Mouse (Mus musculus) midbrain, embryonic 12.5 days (tissue): ENCODE measurements around the gene Rab19. TPM values are rescaled to one million over a fixed set of nuclear protein-coding genes. Genes with fewer than 3 reads are reported as not detected.

Experiments used
- ATAC-seq: fragments of 200-750 bp; cut with Nextera tagmentation; 2 replicates; pipeline ENCODE4 v1.8.0; 2017; ENCODE audit warnings: low read depth, moderate TSS enrichment, moderate library complexity; ENCODE audit not compliant: low FRiP score
- H3K27ac ChIP-seq: fragments of 300-500 bp; sonication (generic); replicated peaks from 2 replicates; pipeline ENCODE4 v1.5.1; 2016; ENCODE audit warnings: mild to moderate bottlenecking
- H3K27me3 ChIP-seq: fragments of 300-500 bp; sonication (generic); 2 replicates; pipeline ENCODE4 v1.6.1; 2016; ENCODE audit warnings: mild to moderate bottlenecking
- H3K36me3 ChIP-seq: fragments of 300-500 bp; sonication (generic); 2 replicates; pipeline ENCODE4 v1.6.1; 2016
- H3K4me1 ChIP-seq: fragments of 300-500 bp; sonication (generic); 2 replicates; pipeline ENCODE4 v1.6.1; 2016
- H3K4me2 ChIP-seq: fragments of 300-500 bp; sonication (generic); replicated peaks from 2 replicates; pipeline ENCODE4 v1.6.1; 2016; ENCODE audit warnings: mild to moderate bottlenecking, moderate library complexity
- H3K4me3 ChIP-seq: fragments of 300-500 bp; sonication (generic); 2 replicates; pipeline ENCODE4 v1.5.1; 2016; ENCODE audit warnings: mild to moderate bottlenecking
- H3K9ac ChIP-seq: fragments of 300-500 bp; sonication (generic); replicated peaks from 2 replicates; pipeline ENCODE4 v1.6.1; 2016; ENCODE audit warnings: mild to moderate bottlenecking, moderate library complexity
- H3K9me3 ChIP-seq: fragments of 300-500 bp; sonication (generic); 2 replicates; pipeline ENCODE4 v1.6.1; 2016; ENCODE audit warnings: mild to moderate bottlenecking
- WGBS: fragments of 180-500 bp; shearing (Covaris S2); methylation state at CpG from one replicate; pipeline ENCODE4 v1.1.7; 2016; 5-methylcytosine and 5-hydroxymethylcytosine counted together
- polyA plus RNA-seq: library from polyadenylated mRNA; unstranded; fragments of >200 nt; fragmentation: Nextera tagmentation; extraction: Ambion mirVana; gene quantifications from 2 replicates; pipeline ENCODE4 v1.2.1, GENCODE M21; 2016

The Rab19 gene
- polyA plus RNA-seq: 0.20 and 0.26 TPM in 2 replicates

- H3K4me3 ChIP-seq: peak within 1 kb of the TSS; percentile 14
- WGBS: 5% methylated on average over 20 of the region's 20 CpGs
- no peak within 1 kb of the TSS for H3K9ac ChIP-seq
- H3K27ac ChIP-seq: no peak within 1 kb of the TSS
- peaks cover 29% of the 10 kb centered on the region for H3K27me3 ChIP-seq
- ATAC-seq: no peak
- no peaks in the 10 kb centered on the region for H3K9me3 ChIP-seq
- H3K4me2 ChIP-seq: peak within 1 kb of the TSS; percentile 47
- peaks cover 14% of the 10 kb centered on the region for H3K4me1 ChIP-seq
- no peaks in the 10 kb centered on the region for H3K36me3 ChIP-seq
These were observed at the start of gene Rab19 for GRCm38 (mm10) chr6:39381125-39381880. Gene Rab19 (plus strand): TSS chr6:39381175.

- no peak overlapping the region for H3K4me3 ChIP-seq
- no peak overlapping the region for H3K27ac ChIP-seq
- WGBS: 79% methylated on average over 7 of the region's 7 CpGs
- ATAC-seq: no peak
- no peak overlapping the region for H3K9ac ChIP-seq
- no peaks in the 10 kb centered on the region for H3K9me3 ChIP-seq
- H3K27me3 ChIP-seq: no peaks in the 10 kb centered on the region
- H3K4me1 ChIP-seq: no peaks in the 10 kb centered on the region
- peaks cover 25% of the 10 kb centered on the region for H3K36me3 ChIP-seq
- no peak overlapping the region for H3K4me2 ChIP-seq
These were observed 48.8 kb upstream of the Rab19 start for GRCm38 (mm10) chr6:39331998-39332700.

GRCm38 (mm10) chr6:39334224-39334623 is 46.8 kb upstream of the Rab19 start:
- no peak overlapping the region for H3K4me2 ChIP-seq
- 87% methylated on average over 7 of the region's 7 CpGs for WGBS
- H3K9ac ChIP-seq: no peak overlapping the region
- ATAC-seq: no peak
- H3K27ac ChIP-seq: no peak overlapping the region
- H3K4me1 ChIP-seq: no peaks in the 10 kb centered on the region; the same call in 1 of the 2 replicates
- no peaks in the 10 kb centered on the region for H3K27me3 ChIP-seq
- H3K4me3 ChIP-seq: no peak overlapping the region
- peaks cover 39% of the 10 kb centered on the region for H3K36me3 ChIP-seq
- H3K9me3 ChIP-seq: no peaks in the 10 kb centered on the region

GRCm38 (mm10) chr6:39334873-39335272 is 46.1 kb upstream of the Rab19 start:
- Histone ChIP-seq H3K4me3 (no peak overlapping the region), H3K9ac (no peak overlapping the region), H3K9me3 (no peaks in the 10 kb centered on the region), H3K4me2 (no peak overlapping the region), H3K4me1 (no peaks in the 10 kb centered on the region; the same call in 1 of the 2 replicates), H3K27ac (no peak overlapping the region), H3K36me3 (peaks cover 39% of the 10 kb centered on the region), H3K27me3 (no peaks in the 10 kb centered on the region)
- no peak for ATAC-seq
- WGBS: 90% methylated on average over 3 of the region's 3 CpGs

GRCm38 (mm10) chr6:39338359-39338758 is 42.6 kb upstream of the Rab19 start:
- Histone ChIP-seq H3K9ac (no peak overlapping the region), H3K9me3 (no peaks in the 10 kb centered on the region), H3K4me2 (no peak overlapping the region), H3K4me3 (no peak overlapping the region), H3K36me3 (peaks cover 58% of the 10 kb centered on the region), H3K27ac (no peak overlapping the region), H3K27me3 (no peaks in the 10 kb centered on the region), H3K4me1 (no peaks in the 10 kb centered on the region; the same call in 1 of the 2 replicates)
- WGBS: 87% methylated on average over 8 of the region's 8 CpGs
- no peak for ATAC-seq

GRCm38 (mm10) chr6:39341798-39342197 is 39.2 kb upstream of the Rab19 start:
- Histone ChIP-seq H3K36me3 (peaks cover 45% of the 10 kb centered on the region), H3K9me3 (no peaks in the 10 kb centered on the region), H3K4me2 (no peak overlapping the region), H3K4me3 (no peak overlapping the region), H3K4me1 (peaks cover 23% of the 10 kb centered on the region), H3K27ac (no peak overlapping the region), H3K27me3 (no peaks in the 10 kb centered on the region), H3K9ac (no peak overlapping the region)
- ATAC-seq: no peak
- WGBS: 88% methylated on average over 2 of the region's 2 CpGs

- H3K4me1 ChIP-seq: peaks cover 45% of the 10 kb centered on the region
- no peak overlapping the region for H3K4me2 ChIP-seq
- H3K9me3 ChIP-seq: no peaks in the 10 kb centered on the region
- H3K36me3 ChIP-seq: peaks cover 28% of the 10 kb centered on the region
- ATAC-seq: peak; percentile 45
- H3K27me3 ChIP-seq: no peaks in the 10 kb centered on the region
- H3K27ac ChIP-seq: no peak overlapping the region
- H3K9ac ChIP-seq: no peak overlapping the region
- 23% methylated on average over 12 of the region's 12 CpGs for WGBS
- no peak overlapping the region for H3K4me3 ChIP-seq
These were observed 37.0 kb upstream of the Rab19 start for GRCm38 (mm10) chr6:39344020-39344419.

- H3K27me3 ChIP-seq: no peaks in the 10 kb centered on the region
- H3K4me2 ChIP-seq: 0 out of 2 replicates have a peak overlapping the region, but pooled peaks have one; percentile 0
- H3K27ac ChIP-seq: peak overlapping the region; percentile 84
- no peak overlapping the region for H3K9ac ChIP-seq
- H3K4me3 ChIP-seq: no peak overlapping the region
- peaks cover 42% of the 10 kb centered on the region for H3K36me3 ChIP-seq
- H3K9me3 ChIP-seq: no peaks in the 10 kb centered on the region
- H3K4me1 ChIP-seq: peaks cover 47% of the 10 kb centered on the region
- 19% methylated on average over 7 of the region's 7 CpGs for WGBS
- ATAC-seq: peak; percentile 17
These were observed 35.5 kb upstream of the Rab19 start for GRCm38 (mm10) chr6:39345430-39345829.

- peak overlapping the region; percentile 21; the same call in 1 of the 2 replicates for H3K9ac ChIP-seq
- 16% methylated on average over 15 of the region's 15 CpGs for WGBS
- ATAC-seq: no peak
- peaks cover 47% of the 10 kb centered on the region for H3K4me1 ChIP-seq
- H3K4me2 ChIP-seq: peak overlapping the region; percentile 19; the same call in 1 of the 2 replicates
- H3K4me3 ChIP-seq: no peak overlapping the region
- no peaks in the 10 kb centered on the region for H3K9me3 ChIP-seq
- peak overlapping the region; percentile 84 for H3K27ac ChIP-seq
- no peaks in the 10 kb centered on the region for H3K27me3 ChIP-seq
- peaks cover 50% of the 10 kb centered on the region for H3K36me3 ChIP-seq
These were observed 33.9 kb upstream of the Rab19 start for GRCm38 (mm10) chr6:39346991-39347501.

- no peak overlapping the region for H3K4me3 ChIP-seq
- H3K4me1 ChIP-seq: peaks cover 47% of the 10 kb centered on the region
- WGBS: 16% methylated on average over 4 of the region's 4 CpGs
- peak; percentile 31; the same call in 1 of the 2 replicates for ATAC-seq
- peak overlapping the region; percentile 21; the same call in 1 of the 2 replicates for H3K9ac ChIP-seq
- peaks cover 46% of the 10 kb centered on the region for H3K36me3 ChIP-seq
- H3K27ac ChIP-seq: peak overlapping the region; percentile 84
- no peaks in the 10 kb centered on the region for H3K9me3 ChIP-seq
- no peaks in the 10 kb centered on the region for H3K27me3 ChIP-seq
- H3K4me2 ChIP-seq: no peak overlapping the region
These were observed 32.8 kb upstream of the Rab19 start for GRCm38 (mm10) chr6:39347880-39348814.

GRCm38 (mm10) chr6:39348946-39349345 is 32.0 kb upstream of the Rab19 start:
- no peak for ATAC-seq

More at GRCm38 (mm10) chr6:39348946-39349345, 32.0 kb upstream of the Rab19 start:
- H3K9me3 ChIP-seq: no peaks in the 10 kb centered on the region
- H3K36me3 ChIP-seq: peaks cover 45% of the 10 kb centered on the region
- H3K27ac ChIP-seq: peak overlapping the region; percentile 84
- H3K4me3 ChIP-seq: no peak overlapping the region
- no peak overlapping the region for H3K4me2 ChIP-seq
- H3K9ac ChIP-seq: no peak overlapping the region
- 65% methylated on average over 6 of the region's 6 CpGs for WGBS
- no peaks in the 10 kb centered on the region for H3K27me3 ChIP-seq
- H3K4me1 ChIP-seq: peaks cover 47% of the 10 kb centered on the region
